Mouse (Mus musculus) megakaryocyte-erythroid progenitor cell, adult 5-6 weeks (primary cell): ENCODE results near the gene Fbxw27. TPM values are rescaled to one million over a fixed set of nuclear protein-coding genes. Genes with fewer than 3 reads are reported as not detected.
"Not testable (repeated sequence)": the region's sequence is repeated elsewhere in the genome, so short reads cannot be mapped to it uniquely, and the experiment has no call there.

Source experiments
- ATAC-seq: replicated peaks from 2 replicates; pipeline ENCODE4 v1.8.0; 2016; ENCODE audit warnings: mild to moderate bottlenecking, inconsistent platforms; ENCODE audit not compliant: severe bottlenecking, poor library complexity, low FRiP score, low TSS enrichment
- total RNA-seq, 2 experiments: library from RNA; stranded (forward) in 1 of 2; stranded (reverse) in 1 of 2; fragments of 200-1000, 215-1000 nt in 1 of 2; fragments of >200 nt in 1 of 2; fragmentation: Nextera tagmentation in 1 of 2; gene quantifications; 2 replicates each; pipeline ENCODE4 v1.2.3; 2014 to 2017

The Fbxw27 gene
- total RNA-seq (2014; fragmentation: Nextera tagmentation) (not detected in 2 replicates), total RNA-seq (2017) (not detected in 2 replicates)

GRCm38 (mm10) chr9:109790570-109790969, at the start of gene Fbxw27:
Gene Fbxw27, minus strand, starts transcription at chr9:109790670.
- not testable (repeated sequence) for ATAC-seq

GRCm38 (mm10) chr9:109833088-109833412, 42.6 kb upstream of the Fbxw27 start:
- ATAC-seq, result peak; percentile 35

GRCm38 (mm10) chr9:109832391-109833087, 42.1 kb upstream of the Fbxw27 start, which contains the start of gene Nme6:
Gene Nme6, plus strand, starts transcription at chr9:109832749.
- ATAC-seq, result peak; percentile 96

GRCm38 (mm10) chr9:109826181-109826580, 35.7 kb upstream of the Fbxw27 start:
- peak; percentile 67 for ATAC-seq

GRCm38 (mm10) chr9:109825739-109826138, 35.3 kb upstream of the Fbxw27 start:
- peak; percentile 72 for ATAC-seq

GRCm38 (mm10) chr9:109816341-109816740, 25.9 kb upstream of the Fbxw27 start:
- ATAC-seq, result no peak

- no peak for ATAC-seq
Measured at GRCm38 (mm10) chr9:109813424-109813823, 23.0 kb upstream of the Fbxw27 start.

- no peak for ATAC-seq
Measured at GRCm38 (mm10) chr9:109811980-109812379, 21.5 kb upstream of the Fbxw27 start, which contains the start of gene Spink8. Gene Spink8, plus strand, starts transcription at chr9:109812280.

- no peak for ATAC-seq
Measured at GRCm38 (mm10) chr9:109807898-109808297, 17.4 kb upstream of the Fbxw27 start.

GRCm38 (mm10) chr9:109806695-109807293, 16.3 kb upstream of the Fbxw27 start:
- ATAC-seq, result no peak

- ATAC-seq, result no peak
Measured at GRCm38 (mm10) chr9:109806260-109806659, 15.8 kb upstream of the Fbxw27 start.

- ATAC-seq, result not testable (repeated sequence)
Measured at GRCm38 (mm10) chr9:109805596-109805995, 15.1 kb upstream of the Fbxw27 start.

GRCm38 (mm10) chr9:109798051-109798450, 7.6 kb upstream of the Fbxw27 start:
- peak; percentile 80; the same call in 1 of the 2 replicates for ATAC-seq

GRCm38 (mm10) chr9:109795811-109796210, 5.3 kb upstream of the Fbxw27 start:
- ATAC-seq, result no peak

- ATAC-seq, result no peak
Measured at GRCm38 (mm10) chr9:109795221-109795620, 4.8 kb upstream of the Fbxw27 start.

GRCm38 (mm10) chr9:109766841-109767240, 23.6 kb downstream of the Fbxw27 start:
- ATAC-seq, result not testable (repeated sequence)

- ATAC-seq, result not testable (repeated sequence)
Measured at GRCm38 (mm10) chr9:109745989-109746388, 44.5 kb downstream of the Fbxw27 start, which contains the start of gene Fbxw26. Gene Fbxw26, minus strand, starts transcription at chr9:109746089.
